Mouse (Mus musculus) adrenal gland (tissue): ENCODE measurements around the gene Gatad2a.
"Not testable (repeated sequence)": the region's sequence is repeated elsewhere in the genome, so short reads cannot be mapped to it uniquely, and the experiment has no call there.

Experiments
- intact Hi-C: fragments of 180-260 bp; cut with DNase I; formaldehyde crosslinking; loops from one replicate; pipeline ENCODE4 v1.15.1; 2025
- long read RNA-seq, 2 experiments: library from polyadenylated mRNA; unstranded; transcript quantifications; one replicate each; pipeline ENCODE4 v2.0.0; 2020; ENCODE audit warnings: borderline replicate concordance in 1 of 2; ENCODE audit not compliant: insufficient replicate concordance in 1 of 2

Gatad2a gene
- long read RNA-seq, experiment 1, partial matches to known transcripts = 10 of 21 reads
- long read RNA-seq, experiment 1, other reads (novel, unspliced or antisense) = 6 of 21 reads
- long read RNA-seq, experiment 2, partial matches to known transcripts = 11 of 23 reads
- long read RNA-seq, experiment 2, other reads (novel, unspliced or antisense) = 7 of 23 reads

DNA sequence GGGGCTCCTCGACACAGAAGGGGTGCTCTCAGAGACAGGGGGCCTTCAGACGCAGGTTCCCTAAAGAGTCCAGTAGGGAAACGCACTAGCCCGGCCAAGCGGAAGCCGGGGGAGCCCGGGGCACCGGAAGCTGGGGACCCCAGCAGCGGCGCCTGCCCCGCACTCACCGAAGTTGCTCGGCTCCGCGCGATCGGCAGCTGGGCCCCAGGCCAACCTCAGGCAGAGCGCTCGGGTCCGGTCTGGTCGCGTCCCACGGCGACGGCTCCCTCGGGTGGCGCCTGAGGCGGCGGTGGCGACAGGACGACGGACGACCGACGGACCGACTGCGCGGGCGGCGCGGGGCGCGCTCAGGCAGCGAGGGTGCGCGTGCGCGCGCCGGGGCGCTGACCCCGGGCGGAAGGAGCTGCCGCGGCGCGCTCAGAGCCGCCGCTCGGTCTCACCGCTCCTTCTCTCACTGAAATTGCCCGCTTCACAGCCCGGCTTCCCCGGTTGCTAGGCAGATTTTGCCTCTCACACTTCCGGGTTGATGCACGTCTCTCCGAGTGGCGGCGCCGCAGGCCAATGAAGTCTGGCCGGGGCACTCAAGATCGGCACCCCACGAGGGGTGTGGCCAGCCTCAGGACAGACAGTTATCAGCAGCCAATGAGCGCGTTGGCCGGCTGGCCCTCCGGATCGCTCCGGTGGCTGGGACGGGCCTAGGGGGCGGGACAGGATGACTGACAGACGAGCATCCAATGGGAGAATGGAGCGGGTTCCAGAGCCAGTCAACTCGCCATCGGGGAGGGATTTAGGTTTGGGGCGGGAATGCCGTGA, at the start of gene Gatad2a:
Gene Gatad2a (minus strand): TSS at position 609 of the 813 bp plus-strand sequence.
- intact Hi-C loops = loop anchor here (5.0 kb wide), 1 partner anchor 39 kb away; no protein-coding TSS in a partner anchor

DNA sequence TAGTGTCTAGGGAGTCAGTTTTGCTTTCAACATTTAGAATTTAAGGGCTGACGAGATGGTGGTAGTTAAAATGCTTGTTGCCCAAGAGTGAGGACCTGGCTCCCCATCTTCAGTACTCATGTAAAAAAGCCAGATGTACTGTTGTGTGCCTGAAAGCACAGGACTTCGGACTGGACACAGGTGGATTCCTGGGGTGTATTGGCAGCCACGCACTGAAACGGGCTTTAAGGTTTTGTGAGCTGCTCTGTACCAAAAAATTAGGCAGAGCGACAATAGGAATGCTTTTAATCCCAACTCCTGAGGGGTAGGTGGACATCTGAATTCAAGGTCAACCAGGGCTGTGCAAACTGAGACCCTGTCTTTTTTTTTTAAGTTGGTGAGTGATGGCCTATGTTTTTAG, 47.8 kb upstream of the Gatad2a start:
- intact Hi-C loops = no loop called here

DNA sequence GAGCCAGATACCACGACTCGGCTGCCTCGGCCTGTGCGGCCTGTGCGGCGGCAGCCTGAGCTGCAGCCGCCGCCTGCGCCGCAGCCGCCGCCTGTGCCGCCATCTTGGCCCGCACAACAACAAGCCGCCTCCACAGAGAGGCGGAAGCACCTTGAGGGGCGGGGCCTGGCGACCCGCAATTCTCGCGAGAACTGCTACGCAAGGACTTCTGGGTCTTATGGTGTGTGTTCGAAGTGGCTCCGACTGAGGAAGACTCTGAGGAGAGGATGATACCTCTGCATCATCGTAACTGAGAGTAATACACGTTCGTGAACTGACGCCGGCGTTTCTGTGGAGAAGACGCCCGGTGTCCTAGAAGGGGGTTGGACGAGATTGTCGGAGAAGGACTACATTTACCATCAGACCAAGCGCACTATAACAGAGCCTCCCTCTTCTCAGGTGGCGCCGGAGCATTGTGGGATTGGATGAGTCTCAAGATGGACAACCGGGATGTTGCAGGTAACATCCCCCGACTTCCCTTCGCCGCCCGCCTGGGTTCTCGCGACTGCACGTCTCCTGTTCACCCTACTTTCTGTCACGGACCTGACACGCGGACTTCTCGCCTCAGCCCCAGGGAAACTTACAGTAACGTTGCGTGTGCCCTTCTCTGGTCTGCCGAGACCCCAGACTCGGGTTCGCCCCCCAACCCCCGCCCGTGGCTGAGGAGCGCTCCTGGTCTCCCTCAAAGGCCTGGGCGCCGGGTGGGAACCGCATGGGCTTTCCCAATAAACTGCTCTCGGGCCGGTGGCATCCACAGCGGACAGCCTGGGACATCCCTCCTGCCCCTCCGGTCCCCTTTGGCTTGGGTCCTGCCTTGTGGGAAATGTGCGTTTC, 46.6 kb upstream of the Gatad2a start, which contains the start of the genes Mau2 and Sugp1:
Gene Mau2 (minus strand): TSS at position 152 of the 873 bp plus-strand sequence.
Gene Sugp1 (plus strand): TSS at position 231 of the 873 bp plus-strand sequence.
- intact Hi-C loops = no loop called here

DNA sequence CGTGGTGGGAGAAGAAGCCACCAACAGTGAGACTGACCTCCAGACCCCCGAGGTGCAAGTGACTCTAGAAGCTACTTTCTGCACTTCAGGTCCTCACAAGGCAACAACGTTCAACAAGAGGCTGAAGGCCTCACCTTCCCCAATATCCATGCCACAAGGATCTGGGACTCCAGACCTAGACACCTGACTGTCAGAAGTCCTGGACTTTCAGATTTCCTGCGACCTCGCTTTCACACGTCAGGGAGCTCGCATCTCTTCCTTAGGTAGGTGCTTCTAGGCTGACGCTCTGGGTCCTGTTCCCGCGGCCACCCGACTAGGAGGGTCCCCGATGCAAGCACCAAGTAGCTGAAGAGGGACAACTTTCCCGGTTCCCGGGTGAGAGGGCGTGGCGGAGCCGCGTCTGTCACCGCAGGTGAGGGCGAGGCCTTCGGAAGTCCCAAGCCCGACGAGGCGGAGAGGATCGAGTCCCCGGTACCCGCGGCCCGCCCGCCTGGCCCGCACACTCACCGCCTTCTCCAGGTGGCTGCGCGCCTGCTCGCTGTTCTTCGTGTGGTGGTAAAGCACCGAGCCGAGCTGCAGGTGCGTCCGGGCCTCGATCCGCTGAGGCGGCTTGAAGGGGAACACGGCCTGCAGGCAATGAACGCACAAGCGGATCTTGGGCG, 45.8 kb upstream of the Gatad2a start:
- intact Hi-C loops = no loop called here

DNA sequence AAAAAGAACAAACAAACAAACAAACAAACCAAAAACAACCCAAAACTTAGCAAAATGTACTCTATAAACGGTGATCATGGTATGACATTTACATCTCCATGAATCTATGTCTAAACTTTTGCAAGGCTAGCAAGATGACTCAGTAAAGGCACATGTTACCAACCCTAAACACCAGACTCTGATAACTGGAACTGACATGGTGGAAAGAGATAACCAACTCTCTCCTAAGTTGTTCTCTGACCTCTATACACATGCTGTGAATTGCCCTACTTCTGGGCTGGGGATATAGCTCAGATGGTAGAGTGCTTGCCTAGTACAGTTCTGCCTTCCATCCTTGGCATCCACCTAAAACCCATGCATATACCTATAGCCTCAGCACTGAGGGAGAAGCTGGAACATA, 41.8 kb upstream of the Gatad2a start:
- intact Hi-C loops = no loop called here

DNA sequence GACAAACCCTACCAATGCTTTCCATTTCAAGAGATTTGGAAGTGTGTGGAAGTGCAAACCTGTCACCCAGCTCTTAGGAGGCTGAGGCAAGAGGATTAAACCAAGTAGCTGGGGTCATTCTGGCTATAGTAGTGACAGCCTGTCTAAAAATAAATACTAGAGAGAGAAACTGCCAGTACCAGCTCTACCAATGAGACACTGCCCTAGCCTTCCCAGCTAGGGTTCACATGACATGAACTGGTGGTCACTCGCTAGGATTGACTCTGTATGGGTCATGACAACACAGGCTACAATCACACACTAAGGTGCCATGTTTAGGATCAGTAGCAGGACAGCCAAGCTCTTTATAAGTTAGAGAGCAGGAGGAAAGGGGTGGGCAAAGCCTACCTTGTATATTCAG, 34.1 kb upstream of the Gatad2a start:
- intact Hi-C loops = no loop called here

DNA sequence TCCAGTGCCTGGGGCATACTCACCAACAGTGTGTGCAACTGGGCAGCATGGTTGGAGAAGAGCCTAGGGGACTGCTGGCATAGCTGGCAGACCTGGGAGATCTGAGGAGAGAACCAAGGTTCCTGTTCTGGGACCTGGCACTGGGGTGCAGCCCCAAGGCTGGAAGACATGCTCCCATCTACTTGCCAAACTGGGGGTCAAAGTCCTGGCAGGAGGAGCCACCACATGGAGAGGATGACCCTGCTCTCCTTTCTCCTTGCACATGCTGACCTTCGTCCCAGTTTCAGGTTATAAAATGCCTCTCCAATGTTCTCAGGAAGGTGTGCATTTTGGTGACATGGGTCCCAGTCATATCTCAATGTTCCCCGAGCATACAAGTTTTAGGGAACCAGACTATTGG, 30.0 kb upstream of the Gatad2a start:
- intact Hi-C loops = no loop called here

DNA sequence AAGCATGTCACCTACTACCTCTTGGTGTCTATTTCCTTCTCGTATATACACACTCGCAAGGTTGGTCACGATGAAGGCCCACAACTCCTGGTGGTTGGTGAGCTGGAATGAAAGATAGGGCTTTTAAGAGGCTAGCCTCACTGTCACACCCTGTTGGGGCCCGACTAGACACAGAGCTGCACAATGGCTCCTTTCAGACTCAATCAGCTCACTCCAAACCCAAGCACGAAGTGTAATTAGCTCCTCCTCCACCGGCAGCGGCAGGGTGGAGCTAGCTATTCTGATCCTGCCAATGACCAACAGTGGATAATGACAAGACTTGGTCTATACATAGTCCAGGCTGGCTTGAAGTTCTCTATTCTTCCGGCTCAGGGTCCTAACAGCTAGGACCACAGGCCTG, 27.4 kb upstream of the Gatad2a start:
- intact Hi-C loops = no loop called here

DNA sequence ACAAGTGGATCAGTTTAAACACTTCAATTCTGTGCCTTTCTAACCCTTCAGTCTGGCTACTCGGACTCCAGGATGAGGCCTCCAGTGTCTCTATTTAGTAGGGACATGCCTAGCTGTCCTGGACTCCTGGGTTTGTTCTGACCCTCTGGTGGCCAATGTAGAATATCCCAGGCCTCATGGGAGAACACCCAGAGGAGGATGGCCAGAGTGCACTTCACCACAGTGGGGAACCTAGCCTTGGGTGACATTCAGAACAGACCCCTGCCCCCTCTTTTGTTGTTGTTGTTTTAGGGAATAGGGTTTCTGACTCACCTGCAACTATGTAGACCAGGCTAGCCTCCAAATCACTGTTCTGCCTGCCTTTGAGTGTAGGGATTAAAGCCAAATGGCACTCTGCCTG, 18.8 kb upstream of the Gatad2a start:
- intact Hi-C loops = no loop called here

DNA sequence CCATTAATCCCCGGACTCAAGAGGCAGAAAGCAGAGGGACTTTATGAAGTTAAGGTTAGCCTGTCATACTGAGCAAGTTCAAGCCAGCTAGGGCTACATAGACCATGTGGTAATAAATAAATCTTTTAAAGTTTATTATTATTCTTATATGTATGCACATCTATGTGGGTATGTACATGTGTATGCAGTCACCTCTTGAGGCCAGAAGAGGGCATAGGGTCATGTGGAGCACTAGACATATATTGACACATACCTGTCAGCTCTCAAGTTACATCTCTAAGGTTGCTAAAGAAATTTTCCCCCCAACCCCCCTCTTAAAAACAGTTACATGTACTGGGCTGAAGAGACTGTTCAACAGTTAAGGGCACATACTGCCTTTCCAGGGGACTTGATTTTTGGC, 16.6 kb upstream of the Gatad2a start:
- intact Hi-C loops = no loop called here

DNA sequence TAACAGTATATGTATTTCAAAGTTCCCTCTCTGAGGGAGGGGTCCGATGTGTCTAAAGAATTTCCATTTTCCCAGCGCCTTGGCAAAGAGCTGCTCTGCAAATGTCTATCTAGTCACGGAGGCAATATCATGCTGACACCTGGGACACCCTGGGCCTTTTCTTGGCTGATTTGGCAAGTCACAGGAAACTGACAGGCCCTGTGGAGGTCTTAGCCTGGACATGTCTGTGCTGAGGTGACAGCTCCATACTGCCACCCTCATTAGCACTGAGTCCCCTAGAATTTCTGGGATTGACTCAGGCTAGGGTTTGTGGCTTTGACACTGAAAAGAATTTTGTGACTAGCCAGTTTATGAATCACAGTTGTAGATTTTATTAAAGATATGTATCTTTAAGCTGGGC, 16.2 kb upstream of the Gatad2a start:
- intact Hi-C loops = no loop called here

DNA sequence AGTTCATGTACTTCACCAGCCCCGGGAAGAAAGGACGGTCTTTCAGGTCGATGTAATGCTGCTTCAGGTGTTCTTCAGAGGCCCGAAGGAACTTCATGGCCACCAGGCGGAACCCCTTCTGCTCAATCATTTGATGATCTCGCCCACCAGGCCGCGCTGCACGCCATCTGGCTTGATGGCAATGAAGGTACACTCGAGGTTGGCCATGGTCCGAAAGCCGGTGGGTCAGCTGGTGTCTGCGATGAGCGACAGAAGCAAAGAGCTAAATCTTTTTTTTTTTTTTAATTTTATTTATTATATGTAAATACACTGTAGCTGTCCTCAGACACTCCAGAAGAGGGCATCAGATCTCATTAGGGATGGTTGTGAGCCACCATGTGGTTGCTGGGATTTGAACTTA, 14.6 kb upstream of the Gatad2a start:
- intact Hi-C loops = not testable (repeated sequence)

DNA sequence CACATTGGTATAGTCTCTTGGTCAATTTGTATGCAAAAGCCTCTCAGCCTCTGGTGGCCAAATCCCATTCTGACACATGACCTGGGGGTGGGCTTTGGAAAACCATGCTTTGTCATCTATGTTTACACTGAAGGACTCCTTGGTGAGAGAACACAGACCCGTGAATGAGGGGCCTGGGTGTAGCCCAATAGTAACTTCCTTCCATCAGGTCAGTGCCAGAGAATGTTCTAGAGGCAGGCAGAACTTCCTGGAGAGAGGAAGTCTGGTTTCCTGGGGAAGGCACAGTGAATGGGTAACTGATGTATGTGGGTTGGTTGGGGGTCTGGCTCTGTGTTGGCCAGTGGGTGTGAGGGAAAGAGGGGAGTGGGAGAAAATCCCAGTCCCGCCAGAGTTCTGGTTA, 9.0 kb upstream of the Gatad2a start:
- intact Hi-C loops = no loop called here

DNA sequence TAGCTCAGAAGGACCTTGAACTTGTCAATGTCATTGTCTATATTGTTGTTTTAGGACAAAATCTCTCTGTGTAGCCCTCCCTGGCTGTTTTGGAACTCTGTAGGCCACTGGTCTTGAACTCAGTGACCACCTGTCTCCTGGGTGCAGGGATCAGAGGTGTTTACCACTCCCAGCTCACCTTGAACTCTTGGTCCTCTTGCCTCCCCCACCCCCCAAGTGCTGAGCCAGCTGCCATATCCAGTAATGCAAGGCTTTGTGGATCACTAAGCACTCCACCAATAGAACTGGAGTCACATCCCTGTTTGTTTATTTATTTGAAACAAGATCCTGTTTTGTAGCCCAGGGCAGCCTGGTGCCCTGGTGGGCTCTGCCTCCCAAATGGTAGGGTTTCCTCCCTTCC, 8.2 kb upstream of the Gatad2a start:
- intact Hi-C loops = no loop called here

DNA sequence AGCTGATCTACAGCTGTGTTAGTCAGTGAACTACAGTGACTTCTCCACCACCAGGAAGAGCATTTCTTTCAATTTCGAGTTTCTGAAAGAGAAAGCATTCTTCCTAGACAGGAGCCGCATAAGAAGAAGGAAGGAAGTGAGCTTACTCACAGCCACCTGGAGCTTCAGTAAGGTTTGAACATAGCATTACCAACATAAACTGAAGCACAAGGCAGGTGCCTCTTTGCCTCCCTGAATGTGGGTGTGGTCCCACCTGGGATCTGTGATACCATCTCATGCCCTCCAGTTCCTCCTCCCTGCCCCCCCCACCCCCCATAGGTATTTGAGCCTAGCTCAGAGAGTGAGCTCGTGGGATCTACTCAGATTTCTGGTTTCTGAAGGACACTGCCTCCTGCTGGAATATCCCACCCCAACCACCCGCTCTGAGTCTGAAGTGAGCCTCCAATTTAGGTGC, 7.0 kb upstream of the Gatad2a start:
- intact Hi-C loops = no loop called here

DNA sequence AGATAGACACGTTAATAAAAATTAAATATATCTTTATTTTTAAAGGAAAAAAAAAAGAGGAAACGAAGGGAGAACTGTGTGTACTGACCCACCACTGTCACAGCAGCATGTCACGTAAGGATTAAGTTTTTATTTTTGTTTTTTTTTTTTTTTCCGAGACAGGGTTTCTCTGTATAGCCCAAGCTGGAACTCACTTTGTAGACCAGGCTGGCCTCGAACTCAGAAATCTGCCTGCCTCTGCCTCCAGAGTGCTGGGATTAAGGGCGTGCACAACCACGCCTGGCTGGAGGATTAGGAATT, 5.7 kb upstream of the Gatad2a start:
- intact Hi-C loops = loop anchor here (1.0 kb wide), 1 partner anchor 83 kb away; no protein-coding TSS in a partner anchor

DNA sequence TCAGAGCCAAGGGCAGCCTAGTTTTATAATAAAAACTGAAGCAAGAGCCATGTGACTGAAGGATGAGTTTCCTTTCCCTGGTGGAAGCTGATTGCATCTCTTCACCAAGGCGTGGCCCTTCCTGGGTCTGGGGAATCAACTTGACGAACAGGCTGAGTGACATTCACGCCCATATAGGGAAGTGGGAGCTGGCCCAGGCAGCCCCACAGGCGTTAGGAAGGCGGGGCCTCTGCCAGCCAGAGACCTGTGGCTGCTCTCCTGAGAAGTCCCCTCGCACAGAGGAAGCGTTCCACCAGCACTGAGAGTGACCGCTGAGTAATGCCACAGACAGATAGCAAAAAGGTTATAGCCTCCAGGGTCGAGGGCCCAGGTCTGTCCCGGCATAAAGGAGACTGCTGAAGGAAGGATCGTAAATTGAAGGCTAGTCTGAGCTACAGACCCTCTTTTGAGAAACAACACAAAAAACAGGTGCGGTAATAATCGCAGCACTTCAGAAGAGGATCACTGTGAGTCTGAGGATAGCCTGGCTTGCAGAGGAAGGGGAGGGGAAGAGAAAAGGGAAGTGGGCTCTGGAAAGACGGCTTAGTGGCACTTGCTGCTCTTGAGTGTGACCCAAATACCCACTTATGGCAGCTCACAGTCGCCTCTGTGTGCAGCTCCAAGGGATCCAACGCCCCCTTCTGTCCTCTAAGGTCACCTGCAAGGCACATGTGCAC, 5.2 kb upstream of the Gatad2a start:
- intact Hi-C loops = loop anchor here (1.0 kb wide), 1 partner anchor 82 kb away; no protein-coding TSS in a partner anchor

DNA sequence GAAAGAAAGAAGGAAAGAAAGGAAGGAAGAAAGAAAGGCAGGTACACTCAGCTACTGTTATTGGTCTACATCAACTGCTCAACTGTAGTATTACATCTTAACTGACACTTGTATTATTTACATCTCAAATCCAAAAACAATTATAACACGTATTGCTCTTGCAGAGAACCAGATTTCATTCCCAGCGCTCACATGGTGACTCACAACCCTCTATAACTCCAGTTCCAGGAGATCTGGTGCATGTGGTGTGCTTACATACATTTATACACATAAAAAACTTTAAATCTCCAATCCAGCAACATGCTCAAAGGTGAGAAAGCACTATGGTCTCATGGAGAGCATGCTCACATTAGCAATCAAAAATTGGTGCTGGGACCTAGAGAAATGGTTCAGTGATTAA, 4.0 kb upstream of the Gatad2a start:
- intact Hi-C loops = no loop called here

DNA sequence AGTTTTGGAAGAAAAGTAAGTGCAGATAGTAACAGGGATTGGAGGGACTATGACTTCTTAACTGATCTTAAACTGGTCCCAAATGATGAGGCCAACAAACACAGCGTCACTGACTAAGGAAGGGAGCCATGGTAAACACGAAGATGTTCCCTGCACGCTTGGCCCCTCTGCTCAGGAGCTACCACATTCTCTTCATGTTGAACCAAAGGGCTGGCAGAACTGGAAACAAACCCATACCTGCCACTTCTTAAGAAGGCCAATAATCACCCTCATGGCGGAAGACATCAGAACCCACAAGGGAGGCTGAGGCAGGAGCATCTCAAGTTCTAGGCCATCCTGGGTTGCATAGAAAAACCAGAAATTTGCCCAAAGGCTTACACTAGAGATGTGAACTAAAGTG, 3.1 kb upstream of the Gatad2a start:
- intact Hi-C loops = loop anchor here (5.0 kb wide), 1 partner anchor 42 kb away; no protein-coding TSS in a partner anchor

DNA sequence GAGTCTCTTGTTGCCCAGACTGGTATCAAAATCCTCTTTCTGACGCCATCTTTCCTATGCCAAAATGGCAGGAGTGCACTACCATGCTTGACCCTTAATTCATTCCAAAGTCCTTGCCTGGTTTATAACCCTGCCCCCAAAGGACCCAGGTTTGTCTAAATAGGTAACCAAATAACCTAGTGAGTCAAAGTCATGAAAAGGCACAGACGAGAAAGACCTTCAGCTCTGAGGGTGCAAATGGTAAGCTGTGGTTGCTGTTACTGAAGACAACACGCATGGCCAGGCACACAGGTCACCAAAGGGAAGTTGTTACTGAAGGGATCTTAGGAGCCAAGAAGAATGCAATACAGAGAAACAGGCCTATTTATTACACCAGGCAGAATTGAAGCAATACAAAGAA, 2.5 kb upstream of the Gatad2a start:
- intact Hi-C loops = loop anchor here (5.0 kb wide), 1 partner anchor 41 kb away; no protein-coding TSS in a partner anchor
